Mouse (Mus musculus) spleen, postnatal 0 days (tissue): ENCODE measurements around the gene Cwc15. TPM values are rescaled to one million over a fixed set of nuclear protein-coding genes. Genes with fewer than 3 reads are reported as not detected.

Experiments
- polyA plus RNA-seq: library from polyadenylated mRNA; unstranded; fragments of >200 nt; fragmentation: Nextera tagmentation; extraction: Ambion mirVana; gene quantifications from 2 replicates; pipeline ENCODE4 v1.2.1, GENCODE M21; 2015

Cwc15 gene
- 104 and 106 TPM in 2 replicates for polyA plus RNA-seq

DNA sequence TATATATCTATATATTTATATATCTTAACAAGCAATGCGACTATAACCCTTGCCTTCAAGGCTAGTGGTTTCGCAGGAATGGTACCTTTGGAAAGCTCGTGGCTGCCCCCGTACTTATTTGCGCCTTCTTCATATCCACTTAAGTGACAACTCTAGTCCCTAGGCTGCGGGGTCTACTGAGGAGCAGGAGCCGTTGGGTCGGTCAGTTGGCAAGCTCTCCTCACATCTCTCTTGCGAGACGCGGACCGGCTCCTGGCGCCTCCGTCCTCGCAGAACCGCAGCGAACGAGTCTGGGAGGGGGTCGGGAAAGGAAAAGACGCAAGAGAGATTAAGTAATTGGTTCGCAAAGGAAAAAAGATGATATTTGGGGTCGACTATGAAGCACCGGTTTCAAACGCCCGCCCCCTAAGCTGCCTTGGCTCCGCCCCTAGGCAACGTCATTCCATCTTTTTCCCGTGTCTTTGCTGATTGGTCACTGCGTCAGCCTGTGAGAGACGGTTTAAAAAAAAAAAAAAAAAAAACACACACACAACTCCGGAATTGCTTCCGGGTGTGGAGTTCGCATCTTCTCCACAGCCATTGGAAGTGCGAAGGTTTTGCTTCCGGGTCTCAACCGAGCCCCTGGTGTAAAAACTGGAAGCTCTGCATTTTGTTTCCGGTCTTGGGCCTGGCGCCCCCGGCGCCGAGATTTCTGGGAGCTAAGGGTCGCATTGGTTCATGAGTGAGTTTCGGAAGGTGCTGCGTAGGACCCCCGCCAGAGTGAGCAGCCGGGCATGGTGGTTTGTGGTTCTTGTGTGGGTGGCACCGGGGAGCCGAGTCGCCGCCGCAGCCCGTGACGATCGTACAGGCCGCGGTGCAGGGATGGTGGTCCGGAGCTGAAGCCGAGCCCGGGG lies at the start of gene Cwc15, which contains the start of gene Kdm4d:
Cwc15 (plus strand) TSS at position 595 of the 893 bp plus-strand sequence.
Kdm4d (minus strand) TSS at position 460 of the 893 bp plus-strand sequence.

Other genes starting within 250 kb of the Cwc15 start
- 1.8 and 2.4 TPM in 2 replicates for gene Sesn3, start 225.6 kb upstream of the Cwc15 start, polyA plus RNA-seq
- gene Endod1, start 119.1 kb upstream of the Cwc15 start, polyA plus RNA-seq = 27.9 and 34.1 TPM in 2 replicates
- 0.17 and 0.18 TPM in 2 replicates for gene Kdm4d, start 135 bp upstream of the Cwc15 start, polyA plus RNA-seq
- gene Amotl1, start 144.4 kb downstream of the Cwc15 start, polyA plus RNA-seq = 2.7 and 3.6 TPM in 2 replicates
- 0.11 and 0.22 TPM in 2 replicates for gene Piwil4, start 240.1 kb downstream of the Cwc15 start, polyA plus RNA-seq